Mouse (Mus musculus) CD8-positive naive resting alpha-beta T cell, adult 2 months (primary cell): ENCODE data around the gene Gm21190.
"Not testable (repeated sequence)": the region's sequence is repeated elsewhere in the genome, so short reads cannot be mapped to it uniquely, and the experiment has no call there.

ENCODE experiments used
- DNase-seq, 2 experiments: peaks; one replicate each; pipeline ENCODE4 v3.0.0; 2022; ENCODE audit warnings: low read depth in 2 of 2, low spot score in 2 of 2

Gene Gm21190

DNA sequence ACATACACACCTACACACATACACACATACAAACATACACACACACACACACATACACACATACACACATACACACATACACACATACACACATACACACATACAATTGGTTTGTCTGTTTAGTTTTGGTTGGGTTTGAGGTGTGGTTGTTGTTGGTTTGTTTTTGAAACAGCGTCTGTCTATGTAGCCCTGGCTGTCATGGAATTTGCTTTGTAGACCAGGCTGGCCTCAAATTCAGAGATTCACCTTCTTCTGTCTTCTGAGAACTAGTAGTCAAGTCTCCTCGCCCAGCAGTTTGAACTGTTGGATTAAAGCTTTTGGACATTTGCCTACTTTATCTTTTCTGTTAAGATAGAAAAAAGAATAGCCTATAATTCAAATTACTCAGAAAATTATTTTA, 38.1 kb downstream of the Gm21190 start:
- not testable (repeated sequence) for DNase-seq

DNA sequence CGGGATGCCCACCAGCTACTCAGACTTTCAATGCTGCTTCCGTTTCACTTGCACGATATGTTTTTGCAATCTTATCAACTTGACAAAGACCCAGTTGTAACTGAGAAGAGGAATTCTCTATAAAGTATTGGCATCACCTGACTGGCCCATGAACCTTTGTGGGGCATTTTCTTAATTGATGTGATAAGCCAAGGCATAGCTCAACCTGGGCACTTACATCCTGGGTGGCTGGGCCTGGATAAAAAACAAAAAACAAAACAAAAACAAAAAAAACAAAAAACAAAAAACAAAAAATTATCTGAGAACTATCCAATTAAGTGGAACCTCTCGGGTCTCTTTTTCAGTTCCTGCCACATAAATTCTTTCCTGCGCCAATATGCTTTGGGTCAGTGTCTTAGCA, 40.3 kb downstream of the Gm21190 start:
- DNase-seq, result no peak

DNA sequence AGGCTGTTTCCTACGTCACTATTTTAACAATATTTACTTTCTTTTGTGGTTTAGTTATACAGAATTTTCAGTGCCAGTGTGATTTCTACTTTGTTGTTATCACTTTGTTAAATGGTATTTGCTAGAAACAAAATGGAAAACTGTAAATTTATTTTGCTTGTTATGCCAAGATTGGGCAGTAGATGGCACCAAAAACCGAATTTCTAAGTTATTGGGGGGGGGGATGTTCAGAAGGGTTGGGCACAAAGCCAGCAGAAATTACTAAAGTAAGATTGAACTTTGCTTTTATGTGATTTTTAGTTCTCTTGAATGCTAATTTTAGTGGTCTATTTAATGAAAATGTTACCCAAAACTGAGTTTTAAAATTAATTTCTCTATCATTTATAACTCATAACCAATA, 44.4 kb downstream of the Gm21190 start:
- DNase-seq, result not testable (repeated sequence)

DNA sequence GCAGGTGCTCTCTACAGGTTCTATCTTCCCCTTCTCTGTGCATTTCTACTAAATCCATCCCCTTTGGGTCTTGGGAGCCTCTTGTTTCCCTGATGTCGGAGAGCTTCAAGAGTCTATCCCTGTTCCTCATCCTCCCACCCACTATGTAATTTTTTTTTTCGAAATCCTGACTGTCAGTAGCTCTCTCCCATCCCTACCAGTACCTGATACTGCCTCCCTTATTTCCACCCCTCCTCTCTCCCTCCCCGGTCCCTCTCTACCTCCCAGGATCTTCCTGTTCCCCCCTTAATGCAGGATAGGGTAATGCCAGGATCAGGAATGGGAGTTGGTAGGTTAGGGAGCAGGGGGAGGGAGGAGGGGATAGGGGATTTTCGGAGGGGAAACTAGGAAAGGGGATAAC, 45.4 kb downstream of the Gm21190 start:
- DNase-seq, result not testable (repeated sequence)

DNA sequence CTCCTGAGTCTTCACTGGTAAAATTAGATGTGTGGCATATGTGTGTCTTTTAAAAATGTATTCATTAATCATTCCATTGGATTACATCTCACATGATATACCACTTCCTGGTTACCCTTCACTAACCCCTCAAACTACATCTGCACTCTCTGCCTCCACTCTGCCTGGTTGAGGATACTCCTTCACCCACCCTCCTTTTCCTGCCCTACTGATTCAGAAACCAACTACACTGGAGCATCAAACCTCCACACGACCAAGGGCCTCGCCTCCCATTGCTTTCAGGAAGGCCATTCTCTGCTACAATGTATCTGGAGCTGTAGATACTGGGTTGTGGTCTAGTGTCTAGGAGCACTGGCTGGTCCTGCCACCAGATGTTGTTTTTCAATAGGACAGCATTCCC, 46.2 kb downstream of the Gm21190 start:
- peak in 1 of 2 experiments; percentile 9 for DNase-seq

DNA sequence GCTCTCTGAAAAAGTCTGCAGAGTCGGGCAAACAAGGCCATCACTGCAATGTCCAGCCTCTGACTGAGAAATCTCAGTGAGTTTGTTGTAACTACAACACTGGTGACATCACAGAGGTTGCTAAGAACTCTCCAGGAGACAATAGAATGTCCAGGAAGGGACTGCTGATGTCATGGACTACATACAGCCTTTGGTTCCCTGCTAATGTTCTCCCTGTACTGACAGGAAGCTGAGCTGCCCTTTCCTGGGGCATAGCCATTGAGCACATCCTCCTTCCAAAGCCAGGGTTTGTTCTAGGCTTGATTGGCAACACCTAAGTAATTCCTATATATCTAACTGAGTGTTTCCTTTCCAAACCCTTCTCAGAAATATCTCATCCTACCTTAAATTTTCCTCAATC, 52.6 kb downstream of the Gm21190 start, which contains the start of gene Gm21149:
TSS of gene Gm21149 (minus strand) at position 101 of the 400 bp plus-strand sequence.
- not testable (repeated sequence) for DNase-seq
